Mouse (Mus musculus) retina, postnatal 7 days (tissue): Measurements from ENCODE around the gene Tmem212.

ENCODE experiments used
- DNase-seq: peaks from one replicate; pipeline ENCODE4 v3.0.0-alpha.2; 2012; ENCODE audit warnings: low read depth, low spot score

The Tmem212 gene

GRCm38 (mm10) chr3:27843266-27843665 lies 52.9 kb downstream of the Tmem212 start:
- no peak for DNase-seq

DNA sequence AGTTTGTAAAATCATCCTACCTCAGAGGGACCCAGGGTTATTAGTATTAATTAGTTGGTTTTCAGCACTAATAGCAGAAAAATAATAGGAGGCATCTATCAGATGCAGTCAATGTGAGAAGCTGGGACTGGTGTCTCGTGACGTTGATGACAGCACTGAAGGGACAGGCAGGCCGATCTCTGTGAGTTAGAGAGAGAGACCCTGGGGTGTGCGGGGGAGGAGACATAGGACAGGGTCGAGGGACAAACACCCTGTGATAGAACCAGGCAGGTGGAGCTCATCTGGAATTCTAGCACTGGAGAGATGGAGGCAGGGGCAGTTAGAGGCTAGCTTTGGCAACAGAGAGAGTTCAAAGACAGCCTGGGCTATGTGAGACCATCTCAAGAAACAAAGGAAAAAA lies 53.3 kb downstream of the Tmem212 start:
- no peak for DNase-seq

DNA sequence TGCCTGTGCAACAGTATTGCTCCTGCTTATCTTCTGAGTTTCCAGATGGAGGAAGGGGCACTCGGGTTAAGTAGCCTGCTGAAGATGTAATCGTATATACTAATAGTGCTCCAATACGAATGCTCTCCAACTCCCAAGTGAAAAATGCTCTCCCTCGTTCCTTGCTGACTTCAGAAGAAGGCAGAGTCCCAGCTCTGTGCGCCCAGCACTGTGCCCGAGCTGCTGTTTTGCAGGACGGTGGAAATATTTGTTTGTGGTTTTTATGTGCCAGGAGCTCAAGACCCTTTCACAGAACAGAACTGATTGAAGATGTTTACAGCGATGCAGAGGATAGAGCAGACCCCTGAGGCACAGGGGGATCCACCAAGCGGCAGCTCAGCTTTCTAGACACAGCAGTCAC lies 55.9 kb downstream of the Tmem212 start:
- DNase-seq = no peak

GRCm38 (mm10) chr3:27839795-27840194 lies 56.4 kb downstream of the Tmem212 start:
- no peak for DNase-seq

DNA sequence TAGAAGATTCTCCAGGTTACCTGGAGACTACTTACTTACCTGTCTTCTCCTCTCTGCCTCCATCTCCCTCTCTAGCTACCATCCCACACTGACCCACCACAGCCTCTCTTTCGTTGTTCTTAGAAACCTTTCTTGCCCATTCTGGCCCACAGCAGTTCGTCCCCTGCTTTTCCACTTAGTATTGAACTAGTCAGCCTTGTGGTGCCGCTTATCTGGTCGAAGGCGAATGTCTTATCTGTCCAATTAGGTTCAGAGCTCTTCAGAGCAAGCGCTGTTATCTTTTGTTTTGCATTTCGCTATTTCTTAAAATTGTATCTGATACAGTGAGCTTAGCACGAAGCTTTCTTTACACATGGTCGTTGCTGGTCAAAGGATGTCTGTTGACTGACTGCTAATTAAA lies 56.9 kb downstream of the Tmem212 start:
- DNase-seq = no peak

- no peak for DNase-seq
Observed at GRCm38 (mm10) chr3:27836297-27836696, 59.9 kb downstream of the Tmem212 start.

- no peak for DNase-seq
Observed at GRCm38 (mm10) chr3:27835786-27836185, 60.4 kb downstream of the Tmem212 start.

GRCm38 (mm10) chr3:27828755-27829154 lies 67.4 kb downstream of the Tmem212 start:
- no peak for DNase-seq

DNA sequence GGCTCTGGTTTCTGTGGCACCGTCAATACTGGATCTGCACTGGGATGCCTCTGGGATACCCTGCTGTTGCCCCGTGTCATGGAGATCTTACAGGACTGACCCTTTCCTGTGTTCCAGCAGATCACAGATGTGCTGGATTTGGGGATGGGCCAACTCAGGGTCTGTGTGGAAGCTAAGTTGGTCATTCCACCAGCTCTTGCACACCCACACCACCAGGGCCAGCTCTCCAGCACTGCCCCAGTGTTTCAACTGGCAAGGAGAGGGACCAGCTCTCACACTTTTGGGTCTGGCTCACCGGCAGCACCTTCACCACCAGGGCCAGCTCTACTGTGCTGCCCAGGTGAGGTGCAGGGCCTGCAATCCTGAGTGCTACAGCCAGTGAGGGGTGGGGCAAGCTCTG lies 68.9 kb downstream of the Tmem212 start:
- DNase-seq = no peak

DNA sequence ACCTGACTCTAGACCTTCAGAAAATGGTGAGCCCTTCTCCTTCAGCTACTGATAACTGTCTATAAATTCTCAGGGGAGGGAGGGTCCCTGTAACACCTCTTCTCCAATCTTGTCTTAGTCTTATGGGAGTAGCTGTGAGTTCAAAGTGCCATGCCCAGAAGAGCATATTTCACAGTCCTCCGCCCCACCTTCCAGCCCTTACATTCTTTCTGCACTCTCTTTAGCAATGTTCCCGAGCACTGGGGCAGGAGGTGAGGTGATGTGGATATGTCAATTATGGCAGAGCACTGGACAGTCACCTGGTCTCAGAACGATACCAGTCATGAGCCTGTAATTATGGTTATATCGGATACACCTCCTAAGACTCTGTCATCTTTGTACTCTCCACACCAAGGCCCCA lies 70.2 kb downstream of the Tmem212 start:
- no peak for DNase-seq
